Mouse (Mus musculus): ENCODE measurements around the gene Wls. TPM values are rescaled to one million over a fixed set of nuclear protein-coding genes. Genes with fewer than 3 reads are reported as not detected.
A peak's percentile ranks its signal among the peaks of the same experiment; 100 is the strongest.

Gene Wls
- total RNA-seq (2021), result 10 to 100 TPM; 34.8 to 43.1 TPM
- long read RNA-seq, experiment 1, transcript Wls-201 (12 exons, 3,559 nt), result major isoform, 16 of 26 reads
- long read RNA-seq, experiment 1, partial matches to known transcripts, result 3 of 26 reads
- long read RNA-seq, experiment 1, other reads (novel, unspliced or antisense), result 4 of 26 reads
- long read RNA-seq, experiment 2, transcript Wls-201 (12 exons, 3,559 nt), result major isoform, 13 of 18 reads
- long read RNA-seq, experiment 2, partial matches to known transcripts, result 0 of 18 reads
- long read RNA-seq, experiment 2, other reads (novel, unspliced or antisense), result 0 of 18 reads

DNA sequence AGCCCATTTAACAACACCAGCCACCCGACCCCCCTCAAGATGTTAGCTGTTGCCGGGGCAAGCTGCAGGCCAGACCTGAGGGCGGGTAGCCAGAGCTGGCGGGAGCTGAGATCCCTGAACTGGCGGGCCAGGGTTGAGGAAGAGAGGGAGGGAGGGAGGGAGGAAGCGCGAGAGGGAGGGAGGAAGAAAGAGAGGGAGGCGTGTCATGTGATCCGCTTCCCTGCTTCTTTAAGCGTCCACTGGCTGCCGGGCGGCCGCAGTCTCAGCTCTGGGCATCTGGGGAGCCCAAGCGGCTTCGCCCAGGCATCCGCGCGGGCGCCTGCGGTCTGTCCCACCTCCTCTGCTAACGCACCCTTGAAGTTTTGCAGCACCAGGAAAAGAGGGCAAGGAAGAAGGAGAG, at the start of gene Wls:
TSS of gene Wls (plus strand) at position 192 of the 400 bp plus-strand sequence.
- intact Hi-C loops (cut with DNase I), result loop anchor here (5.0 kb wide), 1 partner anchor 107 kb away; no protein-coding TSS in a partner anchor
- H3K27ac ChIP-seq, result peak within 1 kb of the TSS; percentile 88
- no peak for TF ChIP-seq CTCF (IDR thresholded peaks at IDR 0.05)
- H3K4me3 ChIP-seq, result peak within 1 kb of the TSS; percentile 61
- peak; percentile 59 to 77 for DNase-seq (ENCODE audit: extremely low spot score in 1 of 2, low spot score in 2 of 2)

DNA sequence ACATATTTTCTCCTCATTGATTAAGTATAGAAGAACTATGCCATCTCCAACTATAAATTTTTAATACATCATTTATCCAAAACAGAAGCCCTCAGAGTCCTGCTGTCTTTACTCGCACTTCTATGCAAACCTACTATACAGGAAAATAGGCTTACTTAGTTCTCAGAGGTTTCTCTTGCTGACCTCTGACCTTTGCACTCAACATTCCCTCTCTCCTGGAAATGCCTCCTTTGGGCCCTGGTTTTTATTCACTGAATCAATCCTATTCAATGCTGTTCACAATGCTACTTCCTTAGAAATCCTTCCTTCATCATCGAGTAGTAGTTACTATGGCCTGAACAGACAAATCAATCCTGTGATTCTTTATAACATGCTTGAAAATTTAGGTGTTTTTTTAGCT, 49.7 kb upstream of the Wls start:
- DNase-seq (ENCODE audit: extremely low spot score in 1 of 2, low spot score in 2 of 2), result no peak
- Histone ChIP-seq H3K27ac (no peak overlapping the region), H3K4me3 (no peak overlapping the region)
- intact Hi-C loops (cut with DNase I), result no loop called here
- TF ChIP-seq CTCF (IDR thresholded peaks at IDR 0.05), result no peak

DNA sequence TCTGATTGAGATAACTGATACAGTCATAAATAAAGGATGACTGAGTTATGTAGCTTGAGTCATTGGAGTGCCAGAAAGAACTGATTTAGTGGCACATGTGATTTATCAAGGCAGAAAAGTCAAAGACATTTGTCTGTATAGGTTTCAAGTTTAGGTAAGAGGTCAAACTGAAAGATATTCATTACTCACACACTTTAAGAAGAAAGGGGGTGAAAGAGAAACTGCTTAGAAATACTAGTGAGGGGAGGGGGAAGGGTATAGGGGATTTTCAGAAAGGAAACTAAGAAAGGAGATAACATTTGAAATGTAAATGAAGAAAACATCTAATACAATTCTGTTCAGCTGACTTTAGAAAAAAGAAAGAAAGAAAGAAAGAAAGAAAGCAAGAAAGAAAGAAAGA, 7.9 kb upstream of the Wls start:
- H3K27ac ChIP-seq, result no peak overlapping the region
- DNase-seq (ENCODE audit: extremely low spot score in 1 of 2, low spot score in 2 of 2), result no peak
- H3K4me3 ChIP-seq, result no peak overlapping the region
- TF ChIP-seq CTCF (IDR thresholded peaks at IDR 0.05), result no peak
- intact Hi-C loops (cut with DNase I), result no loop called here

DNA sequence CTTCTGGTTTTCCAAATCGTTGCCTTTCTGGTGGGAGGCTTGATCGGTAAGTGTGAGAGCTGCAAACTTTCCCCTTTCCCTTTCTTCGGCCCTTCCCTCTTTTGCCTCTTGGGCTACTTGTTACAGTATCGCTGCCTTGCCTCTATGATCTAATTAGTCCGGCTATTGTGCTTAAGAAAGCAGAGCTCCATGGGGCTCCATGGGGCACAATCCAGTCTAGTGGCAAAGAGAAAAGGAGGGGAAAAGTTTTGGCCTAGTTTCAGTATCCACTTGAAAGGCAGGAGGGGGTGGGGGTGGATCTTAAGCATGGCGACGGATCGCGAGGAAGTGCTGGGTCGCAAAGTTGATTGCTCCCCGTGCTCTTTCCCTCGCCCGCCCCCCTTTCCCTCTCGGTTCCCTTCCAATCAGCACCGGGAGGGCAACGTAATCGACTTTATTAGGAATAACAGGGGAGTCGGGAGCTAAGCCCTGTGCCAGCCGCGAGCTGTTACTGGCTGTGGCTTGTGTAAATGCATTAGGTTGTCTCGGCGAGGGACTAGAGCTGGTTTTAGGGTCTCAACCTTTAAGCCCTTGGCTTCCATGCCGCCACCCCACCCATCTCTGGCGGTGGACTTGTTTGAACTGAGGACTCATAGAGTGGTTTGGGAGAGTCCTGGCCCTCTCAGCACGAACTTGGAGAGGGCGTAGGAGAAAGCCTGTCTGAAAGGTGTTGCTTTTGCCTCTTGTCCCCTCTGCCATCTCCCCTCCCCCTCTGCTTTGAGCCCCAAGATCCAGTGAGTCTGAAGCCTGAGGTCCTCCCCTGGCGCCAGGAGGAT, 737 bp downstream of the Wls start:
- peak overlapping the region; percentile 61 for H3K4me3 ChIP-seq
- peak overlapping the region; percentile 88 for H3K27ac ChIP-seq
- TF ChIP-seq CTCF (IDR thresholded peaks at IDR 0.05), result no peak
- intact Hi-C loops (cut with DNase I), result loop anchor here (5.0 kb wide), 1 partner anchor 42 kb away; no protein-coding TSS in a partner anchor
- DNase-seq (ENCODE audit: extremely low spot score in 1 of 2, low spot score in 2 of 2), result peak; percentile 23 to 33

DNA sequence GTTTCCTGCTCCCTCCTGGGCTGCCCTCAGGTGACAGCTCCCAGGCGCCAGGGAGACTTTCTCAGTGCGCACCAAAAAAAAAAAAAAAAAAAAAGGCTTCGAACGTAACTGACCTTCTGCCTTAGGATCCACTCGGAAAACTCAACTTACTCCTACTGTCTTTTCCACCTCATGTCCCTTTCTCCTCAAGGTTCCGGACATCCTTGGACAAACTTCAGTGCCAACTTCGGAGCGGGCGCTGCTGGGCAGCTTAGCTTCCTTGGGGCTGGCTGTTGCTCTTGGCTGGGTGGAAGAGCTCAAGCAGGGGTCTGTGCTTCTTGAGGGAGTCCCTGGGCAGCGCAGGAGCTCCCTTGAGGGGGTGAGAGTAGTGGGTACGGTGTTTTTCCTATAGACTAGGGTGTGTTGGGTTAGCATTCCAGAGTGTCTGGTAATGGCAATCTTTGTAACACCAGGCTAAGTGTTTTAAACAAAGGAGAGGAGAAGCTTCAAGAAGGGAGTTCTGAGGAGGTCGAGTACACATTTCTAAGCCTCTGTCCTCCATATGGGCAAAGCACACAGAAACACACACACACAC, 1.4 kb downstream of the Wls start:
- peak; percentile 16 to 24 for DNase-seq (ENCODE audit: extremely low spot score in 1 of 2, low spot score in 2 of 2)
- TF ChIP-seq CTCF (IDR thresholded peaks at IDR 0.05), result no peak
- intact Hi-C loops (cut with DNase I), result loop anchor here (5.0 kb wide), 1 partner anchor 41 kb away; no protein-coding TSS in a partner anchor
- H3K27ac ChIP-seq, result peak overlapping the region; percentile 88
- H3K4me3 ChIP-seq, result peak overlapping the region; percentile 61

DNA sequence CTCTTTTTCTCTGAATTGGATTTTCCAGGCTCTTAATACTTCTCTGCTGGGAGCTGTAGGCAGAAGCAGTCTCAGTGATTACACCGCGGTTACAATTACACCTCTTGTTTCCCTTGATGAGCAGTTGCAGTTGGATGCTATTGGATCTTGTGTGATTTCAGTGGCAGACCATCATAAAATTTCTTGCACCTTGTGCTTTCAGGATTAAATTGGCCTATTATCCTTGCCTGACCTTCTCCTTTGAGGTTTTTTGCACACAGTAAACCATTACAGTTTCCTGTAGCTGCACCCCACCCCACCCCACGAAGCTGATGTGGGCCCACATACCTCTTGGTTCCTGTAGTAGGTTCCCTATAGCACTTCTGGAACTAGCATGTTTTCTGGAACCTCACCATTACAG, 2.0 kb downstream of the Wls start:
- no peak for TF ChIP-seq CTCF (IDR thresholded peaks at IDR 0.05)
- no peak for DNase-seq (ENCODE audit: extremely low spot score in 1 of 2, low spot score in 2 of 2)
- intact Hi-C loops (cut with DNase I), result loop anchor here (5.0 kb wide), 1 partner anchor 41 kb away; no protein-coding TSS in a partner anchor
- Histone ChIP-seq H3K27ac (no peak overlapping the region), H3K4me3 (peak overlapping the region; percentile 61)

DNA sequence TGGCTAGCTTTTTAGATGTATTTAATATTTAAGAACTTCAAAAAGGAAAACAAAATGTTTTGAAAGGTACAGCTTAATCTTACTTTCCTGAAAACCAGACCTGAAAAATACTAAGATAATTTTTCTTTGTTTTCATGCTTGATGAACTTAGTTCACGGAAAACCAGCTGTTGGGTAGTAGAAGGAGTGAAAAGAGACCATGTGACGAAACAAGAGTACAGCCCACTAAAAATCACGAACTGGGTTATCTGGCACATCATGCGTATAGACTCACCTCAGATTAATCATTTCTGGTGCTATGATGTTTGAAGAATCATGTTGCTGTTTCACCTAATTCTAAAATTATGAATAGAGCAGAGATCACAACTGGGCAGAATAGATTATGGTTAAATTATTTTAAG, 3.7 kb downstream of the Wls start:
- intact Hi-C loops (cut with DNase I), result loop anchor here (5.0 kb wide), 1 partner anchor 39 kb away; no protein-coding TSS in a partner anchor
- H3K27ac ChIP-seq, result no peak overlapping the region
- DNase-seq (ENCODE audit: extremely low spot score in 1 of 2, low spot score in 2 of 2), result no peak
- no peak overlapping the region for H3K4me3 ChIP-seq
- no peak for TF ChIP-seq CTCF (IDR thresholded peaks at IDR 0.05)

DNA sequence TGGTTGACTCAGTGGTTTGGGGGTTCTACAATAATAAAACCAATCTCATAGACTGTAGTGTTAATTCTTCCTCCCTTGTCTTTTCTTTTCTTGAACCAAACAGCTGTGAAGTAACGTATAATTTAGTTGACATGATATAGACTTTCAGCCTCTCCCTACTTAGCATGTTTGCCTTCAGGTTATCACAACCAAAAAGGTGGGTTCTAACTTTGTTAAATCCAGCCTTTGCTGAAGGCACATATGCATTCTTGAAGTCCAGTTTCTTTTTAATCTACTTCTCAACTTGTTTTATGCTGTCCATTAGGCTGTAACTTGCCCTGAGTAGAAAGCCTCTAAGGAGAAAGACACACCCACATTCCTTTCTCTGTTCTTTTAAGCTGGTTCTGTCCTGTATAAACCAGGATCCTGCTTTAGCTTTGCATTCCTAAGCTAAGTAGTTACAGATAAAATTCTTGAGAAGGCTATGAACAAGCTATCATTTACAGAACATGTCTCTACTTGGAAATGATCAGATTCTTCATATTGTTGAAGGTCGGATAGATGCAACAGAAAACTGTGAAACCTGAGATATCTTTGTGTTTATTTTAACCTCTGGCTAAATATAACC, 8.0 kb downstream of the Wls start:
- no peak for TF ChIP-seq CTCF (IDR thresholded peaks at IDR 0.05)
- Histone ChIP-seq H3K27ac (no peak overlapping the region), H3K4me3 (no peak overlapping the region)
- DNase-seq (ENCODE audit: extremely low spot score in 1 of 2, low spot score in 2 of 2), result no peak
- intact Hi-C loops (cut with DNase I), result no loop called here

DNA sequence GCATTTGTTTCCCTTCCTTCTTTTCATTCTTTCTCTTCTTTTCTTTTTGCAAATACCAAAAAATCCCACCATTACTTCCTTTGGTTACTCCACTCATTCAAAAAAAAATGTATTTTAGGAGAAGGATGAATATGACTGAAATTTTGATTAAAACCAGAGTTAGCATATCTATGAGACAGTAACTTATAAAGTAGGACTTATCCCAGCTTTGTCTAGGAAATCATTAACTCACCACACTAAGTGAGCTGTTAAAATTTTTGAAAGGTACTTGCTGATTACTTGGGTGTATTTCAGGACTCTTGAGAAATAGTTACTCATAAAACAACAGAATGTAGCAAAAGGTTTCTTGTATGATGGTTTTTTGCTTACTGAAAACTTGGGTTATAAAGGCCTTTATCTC, 8.7 kb downstream of the Wls start:
- H3K27ac ChIP-seq, result no peak overlapping the region
- no peak for DNase-seq (ENCODE audit: extremely low spot score in 1 of 2, low spot score in 2 of 2)
- intact Hi-C loops (cut with DNase I), result no loop called here
- no peak for TF ChIP-seq CTCF (IDR thresholded peaks at IDR 0.05)
- H3K4me3 ChIP-seq, result no peak overlapping the region

DNA sequence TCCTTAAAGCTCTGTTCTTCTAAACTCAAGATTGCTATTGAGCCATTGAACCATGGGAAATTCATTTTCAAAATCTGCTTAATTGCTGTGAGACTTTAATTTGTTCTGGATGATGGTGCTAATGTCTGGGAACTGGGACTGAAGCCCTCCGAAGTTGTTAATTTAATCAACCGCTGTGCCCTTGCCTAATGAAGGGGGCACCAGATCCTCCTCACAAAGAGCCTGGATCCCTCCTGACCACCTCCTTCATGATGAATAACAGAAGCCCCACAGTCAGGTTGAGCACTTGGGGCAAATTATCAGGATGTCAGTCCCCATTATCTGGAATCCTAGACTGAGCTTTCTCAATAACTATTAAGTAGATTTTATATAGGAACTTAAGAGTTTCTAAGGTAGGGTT, 12.0 kb downstream of the Wls start:
- TF ChIP-seq CTCF (IDR thresholded peaks at IDR 0.05), result no peak

DNA sequence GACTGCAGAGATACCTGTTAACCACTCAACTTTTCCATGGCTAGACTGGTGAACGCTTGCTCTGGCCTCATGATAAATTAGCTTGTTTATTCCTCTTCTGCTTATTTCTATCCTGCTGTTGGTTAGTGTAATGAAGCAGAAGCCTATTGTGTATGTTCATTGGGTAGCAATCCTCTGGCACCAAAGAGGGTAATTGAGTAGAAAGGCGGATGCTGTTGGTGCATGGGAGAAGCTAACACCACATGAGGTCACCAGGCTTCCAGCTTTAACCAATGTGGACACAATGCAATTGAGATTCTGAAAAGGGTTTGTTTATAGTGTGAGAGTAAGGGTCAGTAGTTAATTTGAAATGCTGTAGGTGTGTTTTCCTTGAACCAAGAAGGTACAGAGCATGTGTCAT, 12.5 kb downstream of the Wls start:
- DNase-seq (ENCODE audit: extremely low spot score in 1 of 2, low spot score in 2 of 2), result no peak
- Histone ChIP-seq H3K27ac (no peak overlapping the region), H3K4me3 (no peak overlapping the region)
- TF ChIP-seq CTCF (IDR thresholded peaks at IDR 0.05), result no peak
- intact Hi-C loops (cut with DNase I), result no loop called here

More for the DNA sequence above, 12.0 kb downstream of the Wls start:
- H3K27ac ChIP-seq, result no peak overlapping the region
- intact Hi-C loops (cut with DNase I), result no loop called here
- DNase-seq (ENCODE audit: extremely low spot score in 1 of 2, low spot score in 2 of 2), result no peak
- H3K4me3 ChIP-seq, result no peak overlapping the region

- no peak for DNase-seq (ENCODE audit: extremely low spot score in 1 of 2, low spot score in 2 of 2)
- no peak for TF ChIP-seq CTCF (IDR thresholded peaks at IDR 0.05)
- Histone ChIP-seq H3K27ac (no peak overlapping the region), H3K4me3 (no peak overlapping the region)
- intact Hi-C loops (cut with DNase I), result no loop called here
These were observed 17.6 kb downstream of the Wls start for GRCm38 (mm10) chr3:159857112-159857511.

Data from left cerebral cortex, adult 2 months (tissue).